Mouse (Mus musculus) ES-CJ7 (cell line): Measurements from ENCODE around the gene Rasgrf1.

Experiments
- DNase-seq: peaks from one replicate; pipeline ENCODE4 v3.0.0; 2011; ENCODE audit warnings: low read depth, low spot score

The Rasgrf1 gene

DNA sequence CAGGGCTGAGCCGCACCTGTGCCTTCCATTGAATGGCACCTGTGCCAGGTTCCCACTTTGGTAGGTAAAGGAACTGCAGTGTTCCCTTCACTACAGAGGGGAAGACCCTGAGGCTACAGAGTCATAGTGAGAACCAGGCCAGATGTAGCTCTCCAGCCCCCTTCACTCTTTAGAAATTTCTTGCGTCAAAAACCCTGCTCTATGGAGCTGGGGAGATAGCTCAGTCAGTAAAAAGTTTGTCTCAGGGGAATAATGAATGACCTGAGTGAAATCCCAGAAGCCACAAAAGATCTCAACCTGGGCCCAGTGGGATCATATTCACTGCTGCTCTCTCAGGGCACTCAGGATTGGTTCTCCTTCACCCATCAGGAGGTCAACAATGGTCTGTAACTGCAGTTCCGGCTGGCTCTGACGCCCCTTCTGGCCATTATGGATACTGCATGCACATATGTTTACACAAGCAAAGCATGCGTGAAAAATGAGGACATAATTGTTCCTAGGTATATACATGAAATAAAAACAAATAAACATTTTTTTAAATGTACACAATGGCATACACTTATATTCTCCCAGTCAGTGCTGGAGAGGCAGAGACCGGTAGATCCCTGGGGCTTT, 59.2 kb downstream of the Rasgrf1 start:
- DNase-seq, result peak; percentile 20

DNA sequence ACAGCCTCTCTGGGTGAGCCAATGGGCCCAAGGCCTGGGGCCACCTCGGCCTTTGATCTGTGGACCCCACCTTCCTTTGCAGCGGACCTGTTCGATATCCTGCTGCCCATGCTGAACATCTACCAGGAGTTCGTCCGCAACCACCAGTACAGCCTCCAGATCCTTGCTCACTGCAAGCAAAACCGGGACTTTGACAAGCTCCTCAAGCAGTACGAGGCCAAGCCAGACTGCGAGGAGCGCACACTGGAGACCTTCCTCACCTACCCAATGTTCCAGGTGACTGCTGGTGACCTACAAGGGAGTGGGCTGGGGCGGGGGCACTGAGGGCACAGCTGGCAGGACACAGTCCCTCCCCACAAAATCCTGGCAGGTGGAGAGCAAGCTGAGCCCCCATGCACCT, 60.6 kb downstream of the Rasgrf1 start:
- no peak for DNase-seq

GRCm38 (mm10) chr9:89970886-89971486, 61.3 kb downstream of the Rasgrf1 start:
- no peak for DNase-seq

DNA sequence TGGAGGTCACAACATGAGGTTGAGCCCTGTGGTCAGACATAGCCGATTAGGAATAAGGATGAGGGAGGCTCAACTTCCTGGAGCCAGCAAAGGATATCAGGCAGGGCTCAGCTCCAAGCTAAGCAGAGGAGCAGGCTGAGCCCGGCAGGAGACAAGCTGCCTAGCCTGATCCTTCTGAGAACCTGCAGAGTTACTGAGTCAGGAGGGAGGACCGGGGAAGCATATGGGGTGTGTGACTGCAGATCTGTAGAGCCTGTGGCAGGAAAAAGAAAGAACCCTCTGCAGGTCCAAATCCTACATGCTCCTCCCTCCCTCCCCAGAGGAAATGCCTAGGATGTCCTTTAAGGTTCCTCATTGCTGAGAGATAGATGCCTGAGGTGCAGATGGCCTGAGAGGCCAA, 62.6 kb downstream of the Rasgrf1 start:
- no peak for DNase-seq

GRCm38 (mm10) chr9:89973856-89974255, 64.1 kb downstream of the Rasgrf1 start:
- peak; percentile 31 for DNase-seq

DNA sequence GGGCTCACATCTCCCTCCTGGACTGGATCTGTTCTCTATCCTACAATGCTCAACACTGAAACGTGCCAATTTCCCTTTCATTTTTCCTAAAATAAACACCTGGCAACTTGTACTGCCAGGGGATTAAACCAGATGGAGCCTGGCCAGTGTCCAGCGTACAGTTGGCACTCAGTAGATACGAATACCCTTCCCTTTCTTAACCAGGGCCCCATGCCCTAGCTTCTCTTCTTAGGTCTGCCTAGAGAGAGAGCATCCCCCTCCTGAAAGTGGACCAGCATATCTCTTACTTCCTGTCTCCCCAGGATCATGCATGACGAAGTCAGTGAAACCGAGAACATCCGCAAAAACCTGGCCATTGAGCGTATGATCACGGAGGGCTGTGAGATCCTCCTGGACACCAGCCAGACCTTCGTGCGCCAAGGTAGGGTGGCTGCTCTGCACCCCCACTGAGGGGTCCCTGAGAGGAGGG, 64.8 kb downstream of the Rasgrf1 start:
- no peak for DNase-seq

- no peak for DNase-seq
These were observed 66.7 kb downstream of the Rasgrf1 start for GRCm38 (mm10) chr9:89976366-89976940.

- no peak for DNase-seq
These were observed 69.5 kb downstream of the Rasgrf1 start for GRCm38 (mm10) chr9:89979248-89979647.

- no peak for DNase-seq
These were observed 72.5 kb downstream of the Rasgrf1 start for GRCm38 (mm10) chr9:89982256-89982655.

GRCm38 (mm10) chr9:89988053-89988452, 78.3 kb downstream of the Rasgrf1 start:
- DNase-seq, result no peak

GRCm38 (mm10) chr9:89988811-89989528, 79.3 kb downstream of the Rasgrf1 start:
- no peak for DNase-seq

- no peak for DNase-seq
These were observed 96.7 kb downstream of the Rasgrf1 start for GRCm38 (mm10) chr9:90006432-90006831.

- DNase-seq, result no peak
These were observed 97.4 kb downstream of the Rasgrf1 start for GRCm38 (mm10) chr9:90007094-90007493.

DNA sequence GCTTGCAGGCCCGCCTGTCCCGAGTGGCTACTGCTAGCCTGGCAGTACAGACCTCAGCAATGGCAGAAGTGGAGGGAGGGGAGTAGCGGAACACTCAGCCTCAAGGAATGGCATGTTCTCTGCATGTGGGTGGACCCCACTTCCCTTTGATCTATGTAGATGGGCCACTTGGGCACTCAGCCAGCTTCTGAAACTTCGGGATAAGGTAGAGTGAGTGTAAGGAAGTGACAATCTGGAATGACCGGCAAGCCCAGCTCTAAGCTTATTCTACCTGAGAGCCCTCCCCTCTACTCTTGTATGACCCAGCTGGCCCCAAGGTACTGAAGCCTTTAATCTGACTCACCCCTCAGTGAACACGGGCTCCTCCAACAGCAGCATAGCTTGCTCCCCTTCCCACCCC, 98.4 kb downstream of the Rasgrf1 start:
- DNase-seq, result no peak

DNA sequence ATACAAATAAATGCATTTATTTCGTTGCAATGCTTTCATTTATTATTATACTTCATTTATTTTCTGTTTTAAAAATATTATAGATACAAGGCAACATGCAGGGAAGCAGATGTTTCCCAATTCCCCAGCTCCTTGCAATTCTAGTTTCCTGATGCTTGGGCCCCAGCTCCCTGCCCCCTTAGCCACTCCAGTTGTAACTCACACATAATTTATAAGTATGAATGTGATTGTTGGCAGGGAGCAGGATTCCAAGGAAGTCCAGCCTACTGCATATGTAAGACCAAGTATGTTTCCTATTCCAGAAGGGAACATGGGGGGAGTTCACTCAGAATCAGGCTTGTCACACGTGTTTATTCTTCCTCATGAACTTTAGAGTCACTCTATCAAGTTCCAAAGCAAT, 102.1 kb downstream of the Rasgrf1 start:
- no peak for DNase-seq

- DNase-seq, result no peak
These were observed 104.9 kb downstream of the Rasgrf1 start for GRCm38 (mm10) chr9:90014649-90015048.

GRCm38 (mm10) chr9:90016204-90016603, 106.5 kb downstream of the Rasgrf1 start:
- no peak for DNase-seq

- no peak for DNase-seq
These were observed 111.2 kb downstream of the Rasgrf1 start for GRCm38 (mm10) chr9:90020866-90021265.

DNA sequence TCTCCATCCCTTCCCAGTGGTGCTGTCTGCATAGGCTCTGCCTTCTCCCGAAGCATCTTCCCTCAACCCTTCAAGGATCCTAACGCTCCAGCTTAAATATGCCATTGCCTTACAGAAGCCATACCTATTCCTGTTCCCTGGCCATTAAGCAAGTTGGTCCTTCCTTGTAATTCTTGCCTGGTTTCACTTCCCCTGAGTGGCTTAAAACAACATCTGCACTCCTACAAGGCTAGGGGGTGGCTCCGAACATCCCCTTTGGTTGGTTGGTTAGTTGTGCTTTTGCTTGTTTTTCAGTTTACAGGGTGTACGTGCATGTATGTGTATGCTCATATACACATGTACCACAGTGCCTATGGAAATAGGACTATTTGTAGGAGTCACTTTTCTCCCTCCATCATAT, 111.7 kb downstream of the Rasgrf1 start:
- no peak for DNase-seq

- DNase-seq, result no peak
These were observed 118.0 kb downstream of the Rasgrf1 start for GRCm38 (mm10) chr9:90027709-90028108.

GRCm38 (mm10) chr9:90033922-90034321, 124.2 kb downstream of the Rasgrf1 start:
- no peak for DNase-seq

DNA sequence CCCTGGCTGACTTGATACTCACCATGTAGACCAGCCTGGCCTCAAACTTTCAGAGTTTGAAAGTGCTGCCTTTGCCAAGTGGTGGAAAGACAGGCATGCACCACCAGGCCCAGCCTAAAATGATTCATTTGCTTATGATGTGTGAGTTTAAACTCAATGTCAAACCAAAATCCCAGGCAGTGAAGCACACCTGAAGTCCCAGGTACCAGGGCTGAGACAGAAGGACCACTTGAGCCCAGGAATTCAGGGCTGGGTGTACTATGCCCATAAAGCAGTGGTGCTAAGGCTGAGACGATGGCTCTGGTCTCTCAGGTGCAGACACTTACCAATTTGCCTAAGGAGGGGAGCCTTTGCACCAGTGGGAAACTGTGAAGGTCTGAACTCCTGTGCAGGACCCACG, 125.5 kb downstream of the Rasgrf1 start:
- DNase-seq, result no peak

DNA sequence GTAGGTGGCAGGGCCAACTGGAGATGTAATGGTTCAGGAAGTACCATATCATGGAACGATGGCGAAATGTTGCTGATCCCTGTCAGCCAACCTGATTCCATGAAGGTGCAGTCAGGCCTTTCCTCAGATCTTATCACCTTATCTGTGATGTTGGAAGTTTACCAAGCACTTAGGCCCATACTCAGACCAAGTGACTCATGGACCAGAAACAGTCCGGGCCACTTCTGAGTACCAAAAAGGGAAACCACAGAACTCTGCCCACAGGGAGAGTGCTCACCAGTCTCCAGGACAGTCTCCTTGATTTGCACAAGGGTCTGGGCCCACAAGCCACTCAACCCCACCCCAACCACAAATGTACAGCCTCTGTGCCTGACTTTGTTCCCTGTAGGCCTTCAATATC, 126.1 kb downstream of the Rasgrf1 start:
- no peak for DNase-seq
